Mouse (Mus musculus) large intestine, adult 2 months (tissue): ENCODE measurements around the gene Wdr59. TPM values are rescaled to one million over a fixed set of nuclear protein-coding genes. Genes with fewer than 3 reads are reported as not detected.

Experiments used
- DNase-seq: peaks from one replicate; pipeline ENCODE4 v3.0.0-alpha.2; 2012; ENCODE audit warnings: low read depth, low spot score
- WGBS: fragments of 180-500 bp; shearing (Covaris S2); methylation state at CpG from one replicate; pipeline ENCODE4 v1.1.7; 2018; 5-methylcytosine and 5-hydroxymethylcytosine counted together
- polyA plus RNA-seq: library from polyadenylated mRNA; depleted of rRNA; stranded (reverse); fragments of >200 nt; gene quantifications from 2 replicates; pipeline ENCODE4 v1.2.3, GENCODE M21; 2012; rRNA removed

Gene Wdr59
- polyA plus RNA-seq, 1 experiment = 2.8 TPM

DNA sequence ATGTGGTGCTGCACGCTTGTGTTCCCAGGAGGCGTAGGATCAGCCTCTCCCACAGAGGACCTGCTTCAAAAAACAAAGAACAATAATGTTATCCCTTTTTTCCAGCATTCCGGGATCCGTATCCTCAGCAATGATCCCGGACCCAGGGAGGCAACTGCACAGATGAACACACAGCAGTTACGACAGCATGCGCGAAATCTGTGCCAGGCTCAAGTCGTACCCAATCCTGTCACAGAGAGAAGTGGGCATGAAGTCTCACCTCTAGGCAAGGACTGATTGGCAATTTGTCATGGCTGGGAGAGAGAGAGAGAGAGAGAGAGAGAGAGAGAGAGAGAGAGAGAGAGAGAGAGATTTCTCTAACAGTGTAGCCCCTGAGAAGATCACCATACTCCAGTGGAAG lies 97.2 kb downstream of the Wdr59 start:
- 90% methylated on average over 9 of the region's 9 CpGs for WGBS
- no peak for DNase-seq

- WGBS = 80% methylated on average over 11 of the region's 11 CpGs
- DNase-seq = no peak
These were observed 97.7 kb downstream of the Wdr59 start for GRCm38 (mm10) chr8:111424181-111424580.

- DNase-seq = no peak
- 68% methylated on average over 2 of the region's 2 CpGs for WGBS
These were observed 99.3 kb downstream of the Wdr59 start for GRCm38 (mm10) chr8:111422614-111423013.

- WGBS = 74% methylated on average over 3 of the region's 3 CpGs
- DNase-seq = no peak
These were observed 102.7 kb downstream of the Wdr59 start for GRCm38 (mm10) chr8:111419171-111419570.

GRCm38 (mm10) chr8:111418601-111419000 lies 103.3 kb downstream of the Wdr59 start:
- 25% methylated on average over 9 of the region's 9 CpGs for WGBS
- DNase-seq = no peak

DNA sequence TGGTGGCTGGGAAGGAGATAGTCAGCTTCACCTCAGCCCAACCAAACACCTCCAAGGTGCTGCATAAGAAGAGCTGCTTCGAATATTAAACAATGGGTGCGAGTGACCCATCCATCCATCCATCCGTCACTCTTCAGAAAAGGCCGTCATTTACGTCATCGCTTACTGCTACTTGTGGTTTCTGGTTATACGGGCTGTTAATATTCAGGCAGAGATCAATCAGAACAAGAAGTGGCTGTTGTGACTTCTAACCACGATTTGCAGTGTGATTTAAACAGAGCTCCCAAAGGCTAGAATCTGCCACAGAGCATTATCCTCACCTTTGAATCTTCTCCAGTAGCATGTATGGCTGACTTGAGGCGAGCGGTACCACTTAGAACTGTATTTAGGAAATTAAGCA lies 104.7 kb downstream of the Wdr59 start:
- no peak for DNase-seq
- WGBS = 79% methylated on average over 10 of the region's 10 CpGs

DNA sequence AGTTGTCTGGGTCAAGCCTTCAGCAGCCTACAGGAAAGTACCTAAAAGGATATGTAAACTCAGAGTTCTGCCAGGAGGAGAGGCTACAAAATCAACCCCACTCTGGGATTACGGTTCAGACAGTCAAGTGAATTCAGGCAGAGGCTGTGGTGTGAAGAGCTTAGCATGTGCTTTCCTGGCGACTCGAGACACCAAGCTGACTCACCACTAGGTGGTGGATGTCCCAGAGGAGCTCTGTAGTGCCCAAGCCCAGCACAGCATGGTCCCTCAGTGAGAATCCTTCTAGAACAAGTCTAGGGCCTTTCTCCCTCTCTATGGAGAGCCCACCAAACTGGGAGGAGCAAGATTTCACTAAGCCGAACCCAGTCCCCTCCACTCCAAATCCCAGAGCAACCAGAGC lies 118.5 kb downstream of the Wdr59 start:
- whole genome bisulfite sequencing = 37% methylated on average over 4 of the region's 4 CpGs

More for the DNA sequence above, 118.5 kb downstream of the Wdr59 start:
- no peak for DNase-seq

Other genes starting within 250 kb of the Wdr59 start
- gene Rfwd3, start 221.9 kb downstream of the Wdr59 start, polyA plus RNA-seq = 13.5 and 19.7 TPM in 2 replicates
- gene Mlkl, start 183.9 kb downstream of the Wdr59 start, polyA plus RNA-seq = 3.8 and 5.4 TPM in 2 replicates
- 0.18 and 1.0 TPM in 2 replicates for gene Fa2h, start 128.3 kb downstream of the Wdr59 start, polyA plus RNA-seq
- 23.5 and 25.9 TPM in 2 replicates for gene Znrf1, start 14.0 kb upstream of the Wdr59 start, polyA plus RNA-seq
- 2.9 and 3.8 TPM in 2 replicates for gene Ldhd, start 108.3 kb upstream of the Wdr59 start, polyA plus RNA-seq
- gene Zfp1, start 121.3 kb upstream of the Wdr59 start, polyA plus RNA-seq = 4.0 and 4.1 TPM in 2 replicates
- gene Ctrb1, start 168.9 kb upstream of the Wdr59 start, polyA plus RNA-seq = 4.0 and 6.1 TPM in 2 replicates
- 77.4 and 114 TPM in 2 replicates for gene Bcar1, start 221.7 kb upstream of the Wdr59 start, polyA plus RNA-seq